Mouse (Mus musculus) hindbrain, embryonic 13.5 days (tissue): ENCODE results near the gene Phf12. TPM values are rescaled to one million over a fixed set of nuclear protein-coding genes. Genes with fewer than 3 reads are reported as not detected.
"Not testable (repeated sequence)": the region's sequence is repeated elsewhere in the genome, so short reads cannot be mapped to it uniquely, and the experiment has no call there.

ENCODE experiments used
- ATAC-seq: fragments of 200-750 bp; cut with Nextera tagmentation; 2 replicates; pipeline ENCODE4 v1.8.0; 2017; ENCODE audit warnings: moderate TSS enrichment; ENCODE audit not compliant: low FRiP score
- H3K27ac ChIP-seq: fragments of 300-500 bp; sonication (generic); 2 replicates; pipeline ENCODE4 v1.5.1; 2015; ENCODE audit warnings: inconsistent platforms, mild to moderate bottlenecking, moderate library complexity
- H3K27me3 ChIP-seq: fragments of 300-500 bp; sonication (generic); 2 replicates; pipeline ENCODE4 v1.6.1; 2015; ENCODE audit warnings: mild to moderate bottlenecking, inconsistent platforms
- H3K36me3 ChIP-seq: fragments of 300-500 bp; sonication (generic); 2 replicates; pipeline ENCODE4 v1.6.1; 2015; ENCODE audit warnings: mild to moderate bottlenecking, inconsistent platforms
- H3K4me1 ChIP-seq: fragments of 300-500 bp; sonication (generic); replicated peaks from 2 replicates; pipeline ENCODE4 v1.6.1; 2015; ENCODE audit warnings: inconsistent platforms
- H3K4me2 ChIP-seq: fragments of 300-500 bp; sonication (generic); 2 replicates; pipeline ENCODE4 v1.6.1; 2015; ENCODE audit warnings: inconsistent platforms, mild to moderate bottlenecking, moderate library complexity
- H3K4me3 ChIP-seq: fragments of 300-500 bp; sonication (generic); 2 replicates; pipeline ENCODE4 v1.5.1; 2015; ENCODE audit warnings: mild to moderate bottlenecking, inconsistent platforms
- H3K9ac ChIP-seq: fragments of 300-500 bp; sonication (generic); 2 replicates; pipeline ENCODE4 v1.6.1; 2015; ENCODE audit warnings: mild to moderate bottlenecking, inconsistent platforms
- H3K9me3 ChIP-seq: fragments of 300-500 bp; sonication (generic); 2 replicates; pipeline ENCODE4 v1.6.1; 2016; ENCODE audit warnings: inconsistent platforms
- WGBS: fragments of 180-500 bp; shearing (Covaris S2); methylation state at CpG from one replicate; pipeline ENCODE4 v1.1.7; 2015; 5-methylcytosine and 5-hydroxymethylcytosine counted together
- polyA plus RNA-seq: library from polyadenylated mRNA; unstranded; fragments of >200 nt; fragmentation: Nextera tagmentation; extraction: Ambion mirVana; gene quantifications from 2 replicates; pipeline ENCODE4 v1.2.1, GENCODE M21; 2015

Gene Phf12
- polyA plus RNA-seq, 1 experiment from 2014 or later = 18.9 TPM

GRCm38 (mm10) chr11:78037831-78038752 is 55.5 kb downstream of the Phf12 start, which contains the start of gene Flot2:
Flot2 (plus strand) TSS chr11:78037931.
- Histone ChIP-seq H3K4me3 (peak within 1 kb of the TSS; percentile 81), H3K27ac (peak within 1 kb of the TSS; percentile 89), H3K4me1 (peaks cover 44% of the 10 kb centered on the region), H3K27me3 (no peaks in the 10 kb centered on the region), H3K9me3 (no peaks in the 10 kb centered on the region), H3K4me2 (peak within 1 kb of the TSS; percentile 72), H3K36me3 (peaks cover 35% of the 10 kb centered on the region), H3K9ac (peak within 1 kb of the TSS; percentile 97)
- WGBS = 2% methylated on average over 53 of the region's 55 CpGs
- ATAC-seq = peak; percentile 83

- H3K9ac ChIP-seq = no peak overlapping the region
- 55% methylated on average over 2 of the region's 2 CpGs for WGBS
- no peak overlapping the region for H3K4me3 ChIP-seq
- no peaks in the 10 kb centered on the region for H3K9me3 ChIP-seq
- H3K4me2 ChIP-seq = no peak overlapping the region
- H3K27me3 ChIP-seq = no peaks in the 10 kb centered on the region
- no peak for ATAC-seq
- peaks cover 26% of the 10 kb centered on the region for H3K36me3 ChIP-seq
- H3K27ac ChIP-seq = no peak overlapping the region
- H3K4me1 ChIP-seq = peaks cover 34% of the 10 kb centered on the region
These were observed 58.3 kb downstream of the Phf12 start for GRCm38 (mm10) chr11:78040878-78041277.

- H3K9me3 ChIP-seq, H3K4me2 ChIP-seq, H3K4me3 ChIP-seq, H3K27me3 ChIP-seq, H3K9ac ChIP-seq, ATAC-seq, H3K27ac ChIP-seq: not testable (repeated sequence)
- Histone ChIP-seq H3K36me3 (peaks cover 24% of the 10 kb centered on the region), H3K4me1 (peaks cover 26% of the 10 kb centered on the region)
- 98% methylated on average over 4 of the region's 4 CpGs for WGBS
These were observed 59.8 kb downstream of the Phf12 start for GRCm38 (mm10) chr11:78042290-78042870.

GRCm38 (mm10) chr11:78044758-78045251 is 62.3 kb downstream of the Phf12 start:
- Histone ChIP-seq H3K4me2 (no peak overlapping the region), H3K9me3 (no peaks in the 10 kb centered on the region), H3K9ac (no peak overlapping the region), H3K4me1 (peaks cover 9% of the 10 kb centered on the region), H3K36me3 (peaks cover 29% of the 10 kb centered on the region), H3K27ac (0 out of 2 replicates have a peak overlapping the region, but pooled peaks have one; percentile 30), H3K27me3 (no peaks in the 10 kb centered on the region), H3K4me3 (no peak overlapping the region)
- 79% methylated on average over 5 of the region's 5 CpGs for WGBS
- ATAC-seq = no peak

- WGBS = 95% methylated on average over 4 of the region's 4 CpGs
These were observed 66.1 kb downstream of the Phf12 start for GRCm38 (mm10) chr11:78048637-78049036.

GRCm38 (mm10) chr11:78053078-78053477 is 70.5 kb downstream of the Phf12 start:
- Histone ChIP-seq H3K27ac (no peak overlapping the region), H3K4me3 (no peak overlapping the region), H3K4me2 (no peak overlapping the region), H3K36me3 (peaks cover 85% of the 10 kb centered on the region), H3K4me1 (no peaks in the 10 kb centered on the region), H3K27me3 (no peaks in the 10 kb centered on the region), H3K9me3 (no peaks in the 10 kb centered on the region), H3K9ac (0 out of 2 replicates have a peak overlapping the region, but pooled peaks have one; percentile 19)
- WGBS = 94% methylated on average over 8 of the region's 8 CpGs
- ATAC-seq = no peak

More at GRCm38 (mm10) chr11:78048637-78049036, 66.1 kb downstream of the Phf12 start:
- H3K4me3 ChIP-seq, H3K27ac ChIP-seq, H3K4me2 ChIP-seq, H3K9me3 ChIP-seq, ATAC-seq, H3K4me1 ChIP-seq, H3K27me3 ChIP-seq, H3K9ac ChIP-seq: not testable (repeated sequence)
- peaks cover 51% of the 10 kb centered on the region for H3K36me3 ChIP-seq

- H3K4me1 ChIP-seq = 0 out of 2 replicates have a peak, but pooled peaks cover 5% of the 10 kb centered on the region
- WGBS = 89% methylated on average over 8 of the region's 8 CpGs
- no peak overlapping the region for H3K27ac ChIP-seq
- H3K27me3 ChIP-seq = no peaks in the 10 kb centered on the region
- no peak overlapping the region for H3K4me3 ChIP-seq
- H3K9ac ChIP-seq = no peak overlapping the region; the same call in 1 of the 2 replicates
- no peak overlapping the region for H3K4me2 ChIP-seq
- H3K36me3 ChIP-seq = peaks cover 84% of the 10 kb centered on the region
- H3K9me3 ChIP-seq = no peaks in the 10 kb centered on the region
- no peak for ATAC-seq
These were observed 74.4 kb downstream of the Phf12 start for GRCm38 (mm10) chr11:78056946-78057345.

GRCm38 (mm10) chr11:78059833-78060757 is 77.5 kb downstream of the Phf12 start:
- Histone ChIP-seq H3K27ac (no peak overlapping the region), H3K36me3 (peaks cover 56% of the 10 kb centered on the region), H3K9ac (no peak overlapping the region; the same call in 1 of the 2 replicates), H3K4me1 (0 out of 2 replicates have a peak, but pooled peaks cover 5% of the 10 kb centered on the region), H3K27me3 (no peaks in the 10 kb centered on the region), H3K9me3 (no peaks in the 10 kb centered on the region), H3K4me3 (no peak overlapping the region), H3K4me2 (no peak overlapping the region)
- 63% methylated on average over 9 of the region's 9 CpGs for WGBS
- ATAC-seq = peak; percentile 76

- WGBS = 83% methylated on average over 1 of the region's 1 CpGs
These were observed 80.0 kb downstream of the Phf12 start for GRCm38 (mm10) chr11:78062563-78062962.

GRCm38 (mm10) chr11:78065906-78066305 is 83.4 kb downstream of the Phf12 start:
- Histone ChIP-seq H3K4me2 (no peak overlapping the region), H3K36me3 (peaks cover 11% of the 10 kb centered on the region), H3K4me3 (no peak overlapping the region), H3K9ac (0 out of 2 replicates have a peak overlapping the region, but pooled peaks have one; percentile 13), H3K27ac (no peak overlapping the region), H3K27me3 (no peaks in the 10 kb centered on the region), H3K9me3 (no peaks in the 10 kb centered on the region), H3K4me1 (no peaks in the 10 kb centered on the region)
- 47% methylated on average over 2 of the region's 2 CpGs for WGBS
- ATAC-seq = no peak

More at GRCm38 (mm10) chr11:78062563-78062962, 80.0 kb downstream of the Phf12 start:
- Histone ChIP-seq H3K4me3 (no peak overlapping the region), H3K27ac (no peak overlapping the region), H3K4me2 (no peak overlapping the region), H3K4me1 (0 out of 2 replicates have a peak, but pooled peaks cover 5% of the 10 kb centered on the region), H3K27me3 (no peaks in the 10 kb centered on the region), H3K36me3 (peaks cover 31% of the 10 kb centered on the region), H3K9me3 (no peaks in the 10 kb centered on the region), H3K9ac (no peak overlapping the region)
- no peak for ATAC-seq

GRCm38 (mm10) chr11:78066641-78067040 is 84.1 kb downstream of the Phf12 start:
- ATAC-seq = no peak
- Histone ChIP-seq H3K4me2 (no peak overlapping the region), H3K27ac (no peak overlapping the region), H3K36me3 (peaks cover 11% of the 10 kb centered on the region), H3K4me1 (no peaks in the 10 kb centered on the region), H3K4me3 (no peak overlapping the region), H3K9ac (no peak overlapping the region), H3K9me3 (no peaks in the 10 kb centered on the region), H3K27me3 (no peaks in the 10 kb centered on the region)
- 59% methylated on average over 2 of the region's 2 CpGs for WGBS
